Mouse (Mus musculus) forebrain, embryonic 12.5 days (tissue): ENCODE measurements around the gene Ptx4. TPM values are rescaled to one million over a fixed set of nuclear protein-coding genes. Genes with fewer than 3 reads are reported as not detected.

Experiments used
- ATAC-seq: fragments of 200-750 bp; cut with Nextera tagmentation; 2 replicates; pipeline ENCODE4 v1.8.0; 2017; ENCODE audit warnings: moderate TSS enrichment; ENCODE audit not compliant: low FRiP score
- H3K27ac ChIP-seq: fragments of 300-500 bp; sonication (generic); 2 replicates; pipeline ENCODE4 v1.5.1; 2016; ENCODE audit warnings: mild to moderate bottlenecking
- H3K27me3 ChIP-seq: fragments of 300-500 bp; sonication (generic); 2 replicates; pipeline ENCODE4 v1.6.1; 2016; ENCODE audit warnings: mild to moderate bottlenecking
- H3K36me3 ChIP-seq: fragments of 300-500 bp; sonication (generic); replicated peaks from 2 replicates; pipeline ENCODE4 v1.6.1; 2016; ENCODE audit warnings: mild to moderate bottlenecking
- H3K4me1 ChIP-seq: fragments of 300-500 bp; sonication (generic); 2 replicates; pipeline ENCODE4 v1.6.1; 2016
- H3K4me2 ChIP-seq: fragments of 300-500 bp; sonication (generic); 2 replicates; pipeline ENCODE4 v1.6.1; 2016; ENCODE audit warnings: mild to moderate bottlenecking, moderate library complexity
- H3K4me3 ChIP-seq: fragments of 300-500 bp; sonication (generic); replicated peaks from 2 replicates; pipeline ENCODE4 v1.5.1; 2016; ENCODE audit warnings: mild to moderate bottlenecking
- H3K9ac ChIP-seq: fragments of 300-500 bp; sonication (generic); 2 replicates; pipeline ENCODE4 v1.6.1; 2016; ENCODE audit warnings: mild to moderate bottlenecking
- H3K9me3 ChIP-seq: fragments of 300-500 bp; sonication (generic); 2 replicates; pipeline ENCODE4 v1.6.1; 2016
- WGBS: fragments of 180-500 bp; shearing (Covaris S2); methylation state at CpG from one replicate; pipeline ENCODE4 v1.1.7; 2016; 5-methylcytosine and 5-hydroxymethylcytosine counted together
- polyA plus RNA-seq: library from polyadenylated mRNA; unstranded; fragments of >200 nt; fragmentation: Nextera tagmentation; extraction: Ambion mirVana; gene quantifications from 2 replicates; pipeline ENCODE4 v1.2.1, GENCODE M21; 2016

Gene Ptx4
- polyA plus RNA-seq: 0.18 TPM in 1 of 2 replicates, not detected in the other

DNA sequence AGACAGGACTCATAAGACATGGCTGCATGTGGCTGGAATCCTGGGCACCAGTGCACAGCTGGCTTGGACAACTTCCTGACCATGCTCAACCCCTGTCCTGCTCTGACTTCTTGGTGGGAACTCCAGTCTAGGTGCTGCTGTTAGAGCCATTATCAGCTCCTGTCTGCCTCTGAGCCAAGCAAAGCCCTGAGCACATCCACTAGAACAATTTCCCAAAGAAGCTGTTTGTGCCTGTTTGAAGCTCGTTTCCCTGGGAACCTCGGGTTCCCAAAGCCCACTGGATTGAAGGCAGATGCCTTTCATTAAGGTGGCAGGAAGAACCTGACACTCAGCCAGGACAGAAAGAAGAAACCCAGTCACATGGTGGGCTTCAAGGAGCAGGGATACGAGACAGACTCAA is at the start of gene Ptx4:
TSS of gene Ptx4 (plus strand) at position 355 of the 400 bp plus-strand sequence.
- Histone ChIP-seq H3K36me3 (no peaks in the 10 kb centered on the region), H3K9ac (no peak within 1 kb of the TSS)
- WGBS: 52% methylated on average over 3 of the region's 3 CpGs

GRCm38 (mm10) chr17:25076906-25077305 is 43.7 kb upstream of the Ptx4 start:
- Histone ChIP-seq H3K4me3 (no peak overlapping the region), H3K36me3 (no peaks in the 10 kb centered on the region), H3K4me2 (no peak overlapping the region), H3K27me3 (no peaks in the 10 kb centered on the region), H3K9me3 (no peaks in the 10 kb centered on the region), H3K9ac (no peak overlapping the region), H3K4me1 (no peaks in the 10 kb centered on the region), H3K27ac (no peak overlapping the region)
- no peak for ATAC-seq
- WGBS: 93% methylated on average over 4 of the region's 4 CpGs

More for the DNA sequence above, at the start of gene Ptx4:
- Histone ChIP-seq H3K4me3 (no peak within 1 kb of the TSS), H3K27ac (no peak within 1 kb of the TSS), H3K9me3 (no peaks in the 10 kb centered on the region), H3K4me2 (no peak within 1 kb of the TSS), H3K4me1 (peaks cover 5% of the 10 kb centered on the region; the same call in 1 of the 2 replicates), H3K27me3 (peaks cover 25% of the 10 kb centered on the region)
- ATAC-seq: no peak

DNA sequence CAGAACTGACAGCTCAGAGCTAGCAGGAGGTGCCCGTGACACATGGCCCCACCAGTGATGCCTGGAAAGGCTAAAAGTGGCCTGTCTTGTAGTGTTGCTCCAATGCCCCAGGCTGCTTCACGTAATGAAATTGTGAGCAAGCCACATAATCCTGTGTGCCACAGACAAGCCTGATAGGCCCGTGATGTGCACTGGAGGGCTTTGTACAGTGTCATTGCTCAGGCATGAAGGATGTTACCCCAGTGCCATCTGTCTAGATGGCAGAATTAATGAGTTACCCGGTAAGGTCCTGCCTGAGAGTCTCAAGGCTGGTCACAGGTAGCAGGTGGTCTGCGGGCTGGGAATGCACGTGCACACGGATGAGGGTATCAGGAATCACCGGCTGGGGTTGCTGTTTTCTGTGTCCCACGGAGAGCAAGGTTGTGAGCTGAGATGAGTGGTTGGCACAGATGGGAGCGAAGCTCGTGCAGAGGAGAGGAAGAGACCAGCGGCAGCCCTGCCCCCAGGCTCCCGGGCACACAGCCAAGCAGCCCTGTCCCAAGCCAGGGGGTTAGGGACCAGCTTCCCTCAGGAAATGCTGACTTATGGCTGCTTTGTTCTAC is 42.7 kb upstream of the Ptx4 start:
- Histone ChIP-seq H3K36me3 (no peaks in the 10 kb centered on the region), H3K9ac (no peak overlapping the region), H3K27ac (peak overlapping the region; percentile 46; the same call in 1 of the 2 replicates), H3K9me3 (no peaks in the 10 kb centered on the region), H3K4me3 (no peak overlapping the region), H3K27me3 (no peaks in the 10 kb centered on the region), H3K4me1 (no peaks in the 10 kb centered on the region), H3K4me2 (no peak overlapping the region)
- ATAC-seq: no peak
- WGBS: 83% methylated on average over 13 of the region's 13 CpGs

GRCm38 (mm10) chr17:25080210-25080609 is 40.4 kb upstream of the Ptx4 start:
- Histone ChIP-seq H3K4me3 (peak overlapping the region; percentile 8; the same call in 1 of the 2 replicates), H3K36me3 (no peaks in the 10 kb centered on the region), H3K9me3 (no peaks in the 10 kb centered on the region), H3K4me1 (no peaks in the 10 kb centered on the region), H3K4me2 (no peak overlapping the region), H3K9ac (no peak overlapping the region), H3K27ac (no peak overlapping the region), H3K27me3 (no peaks in the 10 kb centered on the region)
- WGBS: 93% methylated on average over 13 of the region's 13 CpGs
- ATAC-seq: no peak

- ATAC-seq: no peak
- Histone ChIP-seq H3K36me3 (no peaks in the 10 kb centered on the region), H3K27ac (peak overlapping the region; percentile 8; the same call in 1 of the 2 replicates), H3K4me3 (no peak overlapping the region), H3K27me3 (no peaks in the 10 kb centered on the region), H3K4me1 (no peaks in the 10 kb centered on the region), H3K9ac (no peak overlapping the region), H3K4me2 (no peak overlapping the region), H3K9me3 (no peaks in the 10 kb centered on the region)
- 90% methylated on average over 11 of the region's 11 CpGs for WGBS
Measured at GRCm38 (mm10) chr17:25080960-25081381, 39.6 kb upstream of the Ptx4 start.

DNA sequence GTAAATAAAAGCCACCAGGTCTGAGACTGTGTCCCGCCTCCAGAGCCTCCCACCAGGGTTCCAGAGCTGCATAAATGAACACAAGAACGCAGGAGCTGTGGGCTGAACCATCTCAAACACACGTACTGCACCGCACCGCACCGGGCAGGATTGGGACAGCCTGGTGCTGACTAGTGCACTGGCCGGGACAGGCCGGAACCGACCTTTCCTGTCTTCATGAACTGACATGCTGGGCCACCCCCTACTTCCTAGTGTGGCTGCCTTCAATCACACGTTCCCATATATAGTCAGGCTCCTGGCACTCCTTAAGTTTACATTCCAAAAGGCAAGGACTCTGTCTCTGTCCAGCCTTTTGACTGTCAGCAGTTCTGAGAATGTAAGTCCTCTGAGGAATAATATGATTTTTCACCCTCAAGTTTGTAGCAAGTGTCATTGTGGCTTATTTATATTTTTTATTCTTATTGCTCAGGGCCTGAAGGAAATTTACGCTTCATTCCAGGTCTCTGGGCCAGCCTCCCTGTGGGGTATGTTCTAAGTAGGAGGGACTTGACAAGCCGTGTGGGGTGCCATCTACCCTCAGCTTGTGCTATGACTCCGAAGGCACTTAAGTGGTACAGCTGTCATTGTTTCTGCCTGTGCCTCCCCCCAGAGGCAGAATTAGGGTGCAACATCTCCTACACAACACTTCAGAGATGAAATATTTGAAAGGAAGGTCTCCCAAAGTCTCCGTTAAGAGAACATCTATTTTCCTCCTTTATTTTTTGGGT is 38.3 kb upstream of the Ptx4 start:
- Histone ChIP-seq H3K27ac (no peak overlapping the region), H3K9me3 (no peaks in the 10 kb centered on the region), H3K9ac (no peak overlapping the region), H3K4me1 (no peaks in the 10 kb centered on the region), H3K4me3 (no peak overlapping the region), H3K36me3 (no peaks in the 10 kb centered on the region), H3K4me2 (no peak overlapping the region), H3K27me3 (no peaks in the 10 kb centered on the region)
- no peak for ATAC-seq
- 79% methylated on average over 14 of the region's 14 CpGs for WGBS

GRCm38 (mm10) chr17:25082887-25083286 is 37.7 kb upstream of the Ptx4 start:
- Histone ChIP-seq H3K27ac (no peak overlapping the region), H3K36me3 (peaks cover 2% of the 10 kb centered on the region; the same call in 1 of the 2 replicates), H3K4me3 (no peak overlapping the region), H3K27me3 (no peaks in the 10 kb centered on the region), H3K9me3 (no peaks in the 10 kb centered on the region), H3K4me1 (no peaks in the 10 kb centered on the region), H3K4me2 (no peak overlapping the region), H3K9ac (no peak overlapping the region)
- ATAC-seq: no peak
- 70% methylated on average over 3 of the region's 3 CpGs for WGBS

DNA sequence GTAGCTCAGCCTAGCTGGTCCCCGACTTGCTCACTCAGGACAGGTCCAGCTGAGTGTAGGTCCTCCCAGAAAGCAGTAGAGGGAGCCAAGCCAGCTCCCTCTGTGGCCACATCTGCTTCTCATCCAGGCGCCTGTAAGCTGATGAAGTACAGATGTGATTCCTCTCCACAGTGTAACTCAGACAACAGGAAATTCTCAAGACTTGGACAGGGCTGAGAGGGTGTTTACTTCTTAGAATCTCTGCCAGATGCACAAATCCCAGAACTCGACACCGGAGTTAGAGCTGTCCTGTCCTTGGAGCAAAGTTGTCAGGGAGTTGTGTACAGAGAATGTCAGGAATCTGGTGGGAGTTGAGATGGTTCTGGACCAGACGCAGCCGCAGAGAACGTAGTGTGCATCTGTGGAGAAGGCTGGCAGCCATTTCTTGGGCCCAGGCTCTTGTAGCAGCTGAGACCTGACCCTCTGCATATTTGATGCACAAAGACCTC is 37.1 kb upstream of the Ptx4 start, which contains the start of gene Tmem204:
TSS of gene Tmem204 (minus strand) at position 148 of the 488 bp plus-strand sequence.
- 72% methylated on average over 7 of the region's 7 CpGs for WGBS
- no peak within 1 kb of the TSS for H3K4me3 ChIP-seq
- H3K27ac ChIP-seq: peak within 1 kb of the TSS; percentile 50
- H3K9me3 ChIP-seq: no peaks in the 10 kb centered on the region
- H3K4me2 ChIP-seq: no peak within 1 kb of the TSS
- no peak within 1 kb of the TSS for H3K9ac ChIP-seq
- peaks cover 6% of the 10 kb centered on the region for H3K36me3 ChIP-seq
- no peaks in the 10 kb centered on the region for H3K27me3 ChIP-seq
- no peak for ATAC-seq
- no peaks in the 10 kb centered on the region for H3K4me1 ChIP-seq

DNA sequence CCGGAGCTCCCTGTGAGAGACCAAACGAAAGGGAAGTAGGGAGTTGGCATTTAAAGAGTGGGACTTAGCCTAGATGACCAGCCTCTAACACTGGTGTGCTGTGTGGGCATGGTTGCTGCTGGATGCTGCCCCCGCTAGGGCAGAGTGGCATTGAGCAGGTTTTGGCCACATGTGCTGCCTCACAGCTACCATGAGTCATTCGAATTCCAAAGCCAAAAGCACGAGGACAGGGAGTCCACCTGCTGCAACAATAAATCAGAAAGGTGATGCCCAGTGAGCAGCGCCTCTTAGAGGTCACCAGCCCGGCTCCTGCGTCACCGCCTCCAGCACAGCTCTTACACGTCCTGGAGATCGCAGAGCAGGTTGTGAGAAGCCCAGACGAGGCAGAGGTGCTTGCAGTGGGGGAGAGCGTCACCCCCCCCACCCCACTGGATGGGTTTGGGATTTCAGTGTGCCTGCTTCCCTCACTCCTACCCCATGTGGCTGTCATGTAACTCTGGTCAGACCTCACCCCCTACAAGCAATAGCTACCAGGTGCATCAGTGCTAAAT is 35.6 kb upstream of the Ptx4 start:
- Histone ChIP-seq H3K4me1 (no peaks in the 10 kb centered on the region), H3K27ac (no peak overlapping the region), H3K36me3 (peaks cover 17% of the 10 kb centered on the region), H3K9ac (no peak overlapping the region), H3K4me3 (no peak overlapping the region), H3K9me3 (no peaks in the 10 kb centered on the region), H3K4me2 (no peak overlapping the region), H3K27me3 (no peaks in the 10 kb centered on the region)
- 78% methylated on average over 13 of the region's 13 CpGs for WGBS
- no peak for ATAC-seq

DNA sequence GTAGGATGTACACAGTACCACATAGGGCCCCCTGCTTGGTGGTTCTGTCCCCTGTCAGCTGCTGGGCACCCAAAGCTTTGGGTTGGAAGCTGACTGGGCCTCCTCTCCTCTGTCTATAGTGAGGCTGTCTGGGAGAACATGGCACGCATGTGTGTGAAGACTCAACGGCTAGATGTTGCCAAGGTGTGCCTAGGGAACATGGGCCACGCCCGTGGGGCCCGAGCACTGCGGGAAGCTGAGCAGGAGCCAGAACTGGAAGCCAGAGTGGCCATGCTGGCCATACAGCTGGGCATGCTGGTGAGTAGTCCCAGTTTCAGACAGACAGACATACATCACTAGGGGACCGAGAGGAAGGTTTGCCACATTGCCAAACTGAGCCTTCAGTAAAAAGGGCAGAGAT is 33.8 kb upstream of the Ptx4 start:
- Histone ChIP-seq H3K9ac (no peak overlapping the region), H3K4me1 (no peaks in the 10 kb centered on the region), H3K27me3 (no peaks in the 10 kb centered on the region), H3K9me3 (no peaks in the 10 kb centered on the region), H3K4me2 (no peak overlapping the region), H3K4me3 (no peak overlapping the region), H3K27ac (no peak overlapping the region), H3K36me3 (peaks cover 24% of the 10 kb centered on the region)
- 94% methylated on average over 7 of the region's 7 CpGs for WGBS
- ATAC-seq: no peak

- H3K36me3 ChIP-seq: peaks cover 44% of the 10 kb centered on the region
- H3K27ac ChIP-seq: no peak overlapping the region
- no peak for ATAC-seq
- no peaks in the 10 kb centered on the region for H3K4me1 ChIP-seq
- 92% methylated on average over 10 of the region's 10 CpGs for WGBS
- H3K27me3 ChIP-seq: no peaks in the 10 kb centered on the region
- no peaks in the 10 kb centered on the region for H3K9me3 ChIP-seq
- H3K4me3 ChIP-seq: no peak overlapping the region
- H3K4me2 ChIP-seq: no peak overlapping the region
- H3K9ac ChIP-seq: no peak overlapping the region
Measured at GRCm38 (mm10) chr17:25089158-25089557, 31.4 kb upstream of the Ptx4 start.

DNA sequence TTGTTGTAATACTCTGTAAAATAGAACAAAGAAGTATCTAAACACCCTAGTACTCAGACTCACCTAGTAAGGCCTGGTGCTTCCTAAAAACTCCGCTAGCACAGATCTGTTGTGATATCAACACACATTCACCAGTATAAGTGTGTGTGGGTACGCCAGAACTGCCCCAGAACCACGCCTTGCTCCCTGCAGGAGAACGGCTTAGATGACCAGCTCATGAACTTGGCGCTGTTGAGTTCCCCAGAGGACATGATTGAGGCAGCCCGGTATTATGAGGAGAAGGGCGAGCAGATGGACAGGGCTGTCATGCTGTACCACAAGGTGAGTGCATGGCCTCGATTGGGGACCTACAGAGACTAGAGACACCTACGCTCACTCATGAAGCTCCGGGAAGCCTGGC is 30.1 kb upstream of the Ptx4 start:
- H3K4me1 ChIP-seq: no peaks in the 10 kb centered on the region
- H3K4me2 ChIP-seq: no peak overlapping the region
- 94% methylated on average over 10 of the region's 10 CpGs for WGBS
- no peaks in the 10 kb centered on the region for H3K9me3 ChIP-seq
- no peak overlapping the region for H3K27ac ChIP-seq
- H3K27me3 ChIP-seq: no peaks in the 10 kb centered on the region
- peaks cover 50% of the 10 kb centered on the region for H3K36me3 ChIP-seq
- H3K9ac ChIP-seq: no peak overlapping the region
- no peak overlapping the region for H3K4me3 ChIP-seq
- no peak for ATAC-seq
